Mouse (Mus musculus) E14TG2a.4 (cell line): ENCODE data around the gene Ciao2a.

Source experiments
- H3K27me3 ChIP-seq: 2 replicates; pipeline ENCODE4 v1.6.1; 2014; ENCODE audit warnings: low read length, control low read depth; ENCODE audit not compliant: insufficient read depth
- H3K36me3 ChIP-seq: 2 replicates; pipeline ENCODE4 v1.6.1; 2014; ENCODE audit warnings: low read length, control low read depth; ENCODE audit not compliant: insufficient read depth
- H3K4me1 ChIP-seq: replicated peaks from 2 replicates; pipeline ENCODE4 v1.6.1; 2014; ENCODE audit warnings: low read depth, low read length, control low read depth
- H3K4me3 ChIP-seq: replicated peaks from 2 replicates; pipeline ENCODE4 v1.5.1; 2014; ENCODE audit warnings: mild to moderate bottlenecking, low read length
- H3K9me3 ChIP-seq: 2 replicates; pipeline ENCODE4 v1.6.1; 2014; ENCODE audit warnings: low read length, control low read depth
- CTCF ChIP-seq: conservative IDR thresholded peaks from 2 replicates; pipeline ENCODE4 v1.5.1; 2014; ENCODE audit warnings: low read length
- NANOG ChIP-seq: IDR thresholded peaks from 2 replicates; pipeline ENCODE4 v1.6.1; 2014; ENCODE audit warnings: borderline replicate concordance, low read length, mixed read lengths
- POU5F1 ChIP-seq: IDR thresholded peaks from 2 replicates; pipeline ENCODE4 v1.6.1; 2014; ENCODE audit warnings: low read length, borderline replicate concordance

The Ciao2a gene

GRCm38 (mm10) chr9:66124111-66124531 is 2.3 kb upstream of the Ciao2a start:
- TF ChIP-seq NANOG (no peak), CTCF (no peak), POU5F1 (no peak)

GRCm38 (mm10) chr9:66124681-66125542 is 1.5 kb upstream of the Ciao2a start:
- peaks cover 28% of the 10 kb centered on the region for H3K4me1 ChIP-seq
- H3K27me3 ChIP-seq = no peaks in the 10 kb centered on the region
- H3K36me3 ChIP-seq = peaks cover 9% of the 10 kb centered on the region; the same call in 1 of the 2 replicates
- TF ChIP-seq NANOG (no peak), CTCF (no peak), POU5F1 (no peak)
- H3K4me3 ChIP-seq = peak overlapping the region; percentile 92
- peaks cover 17% of the 10 kb centered on the region for H3K9me3 ChIP-seq

More at GRCm38 (mm10) chr9:66124111-66124531, 2.3 kb upstream of the Ciao2a start:
- peaks cover 4% of the 10 kb centered on the region; the same call in 1 of the 2 replicates for H3K36me3 ChIP-seq
- H3K4me1 ChIP-seq = peaks cover 28% of the 10 kb centered on the region
- peaks cover 14% of the 10 kb centered on the region for H3K9me3 ChIP-seq
- H3K27me3 ChIP-seq = no peaks in the 10 kb centered on the region
- H3K4me3 ChIP-seq = peak overlapping the region; percentile 92

- H3K36me3 ChIP-seq = peaks cover 14% of the 10 kb centered on the region; the same call in 1 of the 2 replicates
- no peak for TF ChIP-seq CTCF
- no peak for TF ChIP-seq POU5F1
- TF ChIP-seq NANOG = no peak
- peaks cover 30% of the 10 kb centered on the region for H3K4me1 ChIP-seq
- no peaks in the 10 kb centered on the region for H3K27me3 ChIP-seq
- H3K4me3 ChIP-seq = peak overlapping the region; percentile 92
- peaks cover 17% of the 10 kb centered on the region for H3K9me3 ChIP-seq
Measured at GRCm38 (mm10) chr9:66125543-66126455, 612 bp upstream of the Ciao2a start.

GRCm38 (mm10) chr9:66127193-66127546 is 759 bp downstream of the Ciao2a start:
- Histone ChIP-seq H3K9me3 (peaks cover 17% of the 10 kb centered on the region), H3K4me1 (peaks cover 37% of the 10 kb centered on the region), H3K4me3 (peak overlapping the region; percentile 92), H3K36me3 (peaks cover 14% of the 10 kb centered on the region; the same call in 1 of the 2 replicates), H3K27me3 (no peaks in the 10 kb centered on the region)
- TF ChIP-seq CTCF (no peak), NANOG (no peak), POU5F1 (no peak)

- Histone ChIP-seq H3K4me1 (peaks cover 37% of the 10 kb centered on the region), H3K9me3 (peaks cover 17% of the 10 kb centered on the region), H3K27me3 (no peaks in the 10 kb centered on the region), H3K36me3 (peaks cover 17% of the 10 kb centered on the region), H3K4me3 (no peak overlapping the region)
- TF ChIP-seq POU5F1 (no peak), NANOG (no peak), CTCF (no peak)
Measured at GRCm38 (mm10) chr9:66127884-66128283, 1.5 kb downstream of the Ciao2a start.

GRCm38 (mm10) chr9:66131466-66131865 is 5.1 kb downstream of the Ciao2a start:
- Histone ChIP-seq H3K9me3 (peaks cover 17% of the 10 kb centered on the region), H3K36me3 (peaks cover 40% of the 10 kb centered on the region), H3K27me3 (no peaks in the 10 kb centered on the region), H3K4me3 (no peak overlapping the region), H3K4me1 (peaks cover 16% of the 10 kb centered on the region)
- no peak for TF ChIP-seq NANOG
- TF ChIP-seq CTCF = no peak
- TF ChIP-seq POU5F1 = no peak

GRCm38 (mm10) chr9:66135967-66136366 is 9.6 kb downstream of the Ciao2a start:
- H3K9me3 ChIP-seq = no peaks in the 10 kb centered on the region
- no peak overlapping the region for H3K4me3 ChIP-seq
- no peaks in the 10 kb centered on the region for H3K27me3 ChIP-seq
- H3K4me1 ChIP-seq = peaks cover 6% of the 10 kb centered on the region
- TF ChIP-seq NANOG = no peak
- TF ChIP-seq POU5F1 = no peak
- peak; percentile 55 for TF ChIP-seq CTCF
- H3K36me3 ChIP-seq = peaks cover 65% of the 10 kb centered on the region

- no peak for TF ChIP-seq NANOG
- no peak for TF ChIP-seq CTCF
- no peak for TF ChIP-seq POU5F1
- no peaks in the 10 kb centered on the region for H3K4me1 ChIP-seq
- H3K9me3 ChIP-seq = no peaks in the 10 kb centered on the region
- H3K4me3 ChIP-seq = no peak overlapping the region
- peaks cover 59% of the 10 kb centered on the region for H3K36me3 ChIP-seq
- H3K27me3 ChIP-seq = no peaks in the 10 kb centered on the region
Measured at GRCm38 (mm10) chr9:66138193-66138592, 11.8 kb downstream of the Ciao2a start.
